Mouse (Mus musculus) macrophage (primary cell): ENCODE results near the gene Btbd2. TPM values are rescaled to one million over a fixed set of nuclear protein-coding genes. Genes with fewer than 3 reads are reported as not detected.
A peak's percentile ranks its signal among the peaks of the same experiment; 100 is the strongest.

Experiments used
- H3K27ac ChIP-seq: fragments of 350-480 bp; formaldehyde crosslinking; 2 replicates; pipeline ENCODE4 v1.9.0; 2021
- H3K36me3 ChIP-seq: fragments of 350-480 bp; formaldehyde crosslinking; 2 replicates; pipeline ENCODE4 v1.9.0; 2021; ENCODE audit errors: inconsistent target
- H3K4me3 ChIP-seq: fragments of 350-480 bp; formaldehyde crosslinking; 2 replicates; pipeline ENCODE4 v1.9.0; 2021; ENCODE audit errors: inconsistent target
- H3K79me2 ChIP-seq: fragments of 350-480 bp; formaldehyde crosslinking; 2 replicates; pipeline ENCODE4 v1.9.0; 2021; ENCODE audit errors: inconsistent target
- WGBS: methylation state at CpG from one replicate; pipeline ENCODE4 v1.1.7; 2026; ENCODE audit warnings: inconsistent platforms; ENCODE audit not compliant: missing documents; 5-methylcytosine and 5-hydroxymethylcytosine counted together
- polyA plus RNA-seq: library from polyadenylated mRNA; stranded (reverse); fragments of 250-400 nt; gene quantifications from 3 replicates; pipeline ENCODE4 v1.2.4, GENCODE M21; 2018; ENCODE audit warnings: inconsistent platforms

Gene Btbd2
- polyA plus RNA-seq, 1 experiment from 2014 or later, result 16.9 TPM

DNA sequence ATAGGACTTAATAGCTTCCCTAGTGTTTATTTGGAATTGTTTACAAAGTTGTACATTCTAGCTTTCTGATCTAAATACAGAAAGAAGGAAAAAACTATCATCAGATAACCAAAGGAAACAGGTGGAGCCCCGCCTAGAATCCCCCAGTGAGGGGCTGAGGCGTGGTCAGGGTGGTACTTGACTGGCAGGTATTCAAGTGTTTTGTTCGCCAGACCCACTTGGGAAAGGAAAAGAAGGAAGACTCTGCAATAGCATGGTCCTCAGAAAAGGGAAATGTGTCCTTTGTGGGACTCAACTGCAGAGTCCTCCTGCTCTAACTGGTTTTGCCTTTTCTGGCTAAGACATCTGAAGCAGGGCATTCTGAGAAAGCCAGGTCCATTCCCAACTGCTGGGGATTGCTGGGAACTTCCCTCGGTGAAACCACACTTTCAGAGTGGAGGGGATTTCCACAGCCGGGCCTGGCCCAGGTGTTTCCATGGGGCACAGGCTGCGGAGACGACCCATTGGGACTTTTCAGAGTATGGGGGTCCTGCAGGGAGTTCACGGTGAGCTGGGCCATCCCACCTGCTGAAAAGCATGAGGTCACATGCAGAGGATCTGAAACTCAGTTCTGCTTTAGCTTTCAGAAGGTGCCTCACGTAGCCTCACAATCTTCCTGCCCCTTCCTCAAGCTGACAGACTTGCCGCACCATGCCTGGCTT, 39.1 kb upstream of the Btbd2 start:
- WGBS, result 6% methylated on average over 10 of the region's 10 CpGs
- Histone ChIP-seq H3K36me3 (peaks cover under 1% of the 10 kb centered on the region; the same call in 1 of the 2 replicates), H3K27ac (peak overlapping the region; percentile 98), H3K79me2 (peaks cover 75% of the 10 kb centered on the region), H3K4me3 (no peak overlapping the region)

DNA sequence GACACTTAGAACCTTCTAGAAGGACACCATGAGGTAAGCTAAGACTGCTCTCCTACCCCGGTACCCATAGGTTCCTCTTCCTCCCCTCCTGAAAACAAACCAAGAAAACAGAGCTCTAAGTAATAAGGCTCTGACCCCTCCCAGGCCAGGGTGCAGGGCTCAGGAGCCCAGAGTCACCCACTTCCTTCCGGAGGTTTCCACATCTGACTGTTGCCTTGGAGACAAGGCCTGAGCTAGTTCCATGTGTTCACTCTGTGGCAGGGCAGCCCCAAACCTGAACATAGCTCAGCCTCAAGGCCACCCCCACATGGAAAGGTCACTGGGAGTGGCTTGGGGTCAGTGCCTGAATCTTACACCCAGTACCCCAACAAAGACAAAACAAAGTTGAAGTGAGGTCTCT, 38.3 kb upstream of the Btbd2 start:
- Histone ChIP-seq H3K79me2 (peaks cover 75% of the 10 kb centered on the region), H3K4me3 (no peak overlapping the region), H3K27ac (peak overlapping the region; percentile 98), H3K36me3 (peaks cover 8% of the 10 kb centered on the region; the same call in 1 of the 2 replicates)
- 0% methylated on average over 2 of the region's 2 CpGs for WGBS

DNA sequence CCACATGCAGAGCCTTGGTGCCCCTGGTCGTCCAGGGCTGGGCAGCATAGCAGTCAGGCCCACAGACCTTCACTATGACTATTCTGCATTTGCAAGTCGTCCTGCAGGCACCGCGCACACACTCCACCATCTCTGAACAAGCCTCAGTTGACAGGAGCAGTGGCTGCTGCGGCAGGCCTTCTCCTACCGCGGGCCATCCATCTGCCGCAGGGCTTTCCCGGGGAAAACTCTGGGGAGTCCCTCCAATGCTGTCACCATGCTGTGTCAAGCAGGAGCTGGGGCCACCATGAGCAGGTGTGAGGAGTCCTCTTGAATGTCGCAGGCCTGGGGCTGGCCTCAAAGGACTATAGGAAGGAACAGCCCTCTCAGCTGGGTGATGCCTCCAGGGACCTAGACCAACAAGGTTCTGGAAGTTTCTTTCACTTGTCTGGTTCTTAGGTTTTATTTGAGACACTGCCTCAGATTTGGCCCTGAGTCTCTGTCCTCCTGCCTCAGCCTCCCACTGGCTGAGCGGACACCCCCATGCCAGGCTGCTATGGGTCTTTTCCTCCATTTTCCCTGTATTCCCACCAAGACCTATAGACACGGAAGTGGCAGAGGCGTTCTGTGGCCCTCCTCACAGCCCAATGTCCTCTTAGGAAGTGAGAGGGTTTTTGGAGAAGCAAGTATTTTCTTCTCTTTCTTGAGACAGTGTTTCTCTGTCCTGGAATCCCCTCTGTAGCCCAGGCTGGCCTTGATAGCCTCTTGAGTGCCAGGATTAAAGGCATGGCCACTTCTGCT, 37.5 kb upstream of the Btbd2 start:
- Histone ChIP-seq H3K79me2 (peaks cover 75% of the 10 kb centered on the region), H3K36me3 (peaks cover 16% of the 10 kb centered on the region), H3K4me3 (no peak overlapping the region), H3K27ac (peak overlapping the region; percentile 98)
- 79% methylated on average over 12 of the region's 13 CpGs for WGBS

DNA sequence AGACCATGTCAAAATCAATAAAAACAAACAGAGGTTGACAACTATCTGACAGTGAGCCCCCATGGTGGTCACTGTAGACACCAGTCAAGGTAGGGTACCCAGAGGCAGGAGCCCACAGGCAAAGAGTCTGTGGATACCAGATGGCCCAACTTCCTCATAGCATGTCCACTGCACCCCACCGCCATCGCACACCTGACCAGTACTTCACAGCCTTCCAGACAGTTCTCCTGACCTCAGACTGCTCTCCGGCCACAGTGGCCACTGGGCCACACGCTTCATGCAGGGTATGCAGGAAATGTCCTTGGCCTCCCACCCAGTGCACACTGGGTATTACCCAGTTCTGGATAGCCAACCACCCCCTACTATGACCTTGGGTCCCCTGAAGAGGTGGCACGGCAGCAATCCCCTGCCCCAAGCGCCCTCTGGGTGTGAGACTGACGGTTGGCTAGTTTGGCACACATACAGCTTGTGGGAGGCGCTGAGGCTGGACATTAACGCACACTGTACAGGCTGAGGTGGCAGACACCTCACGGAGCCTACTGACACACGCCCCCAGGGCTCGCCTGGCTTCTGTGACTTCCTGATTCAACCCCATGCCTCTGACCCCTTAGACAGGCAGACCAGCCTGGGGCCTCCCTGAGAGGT, 36.7 kb upstream of the Btbd2 start:
- H3K79me2 ChIP-seq, result peaks cover 71% of the 10 kb centered on the region
- H3K36me3 ChIP-seq, result peaks cover 24% of the 10 kb centered on the region
- 52% methylated on average over 12 of the region's 12 CpGs for WGBS
- no peak overlapping the region for H3K4me3 ChIP-seq
- peak overlapping the region; percentile 98 for H3K27ac ChIP-seq

DNA sequence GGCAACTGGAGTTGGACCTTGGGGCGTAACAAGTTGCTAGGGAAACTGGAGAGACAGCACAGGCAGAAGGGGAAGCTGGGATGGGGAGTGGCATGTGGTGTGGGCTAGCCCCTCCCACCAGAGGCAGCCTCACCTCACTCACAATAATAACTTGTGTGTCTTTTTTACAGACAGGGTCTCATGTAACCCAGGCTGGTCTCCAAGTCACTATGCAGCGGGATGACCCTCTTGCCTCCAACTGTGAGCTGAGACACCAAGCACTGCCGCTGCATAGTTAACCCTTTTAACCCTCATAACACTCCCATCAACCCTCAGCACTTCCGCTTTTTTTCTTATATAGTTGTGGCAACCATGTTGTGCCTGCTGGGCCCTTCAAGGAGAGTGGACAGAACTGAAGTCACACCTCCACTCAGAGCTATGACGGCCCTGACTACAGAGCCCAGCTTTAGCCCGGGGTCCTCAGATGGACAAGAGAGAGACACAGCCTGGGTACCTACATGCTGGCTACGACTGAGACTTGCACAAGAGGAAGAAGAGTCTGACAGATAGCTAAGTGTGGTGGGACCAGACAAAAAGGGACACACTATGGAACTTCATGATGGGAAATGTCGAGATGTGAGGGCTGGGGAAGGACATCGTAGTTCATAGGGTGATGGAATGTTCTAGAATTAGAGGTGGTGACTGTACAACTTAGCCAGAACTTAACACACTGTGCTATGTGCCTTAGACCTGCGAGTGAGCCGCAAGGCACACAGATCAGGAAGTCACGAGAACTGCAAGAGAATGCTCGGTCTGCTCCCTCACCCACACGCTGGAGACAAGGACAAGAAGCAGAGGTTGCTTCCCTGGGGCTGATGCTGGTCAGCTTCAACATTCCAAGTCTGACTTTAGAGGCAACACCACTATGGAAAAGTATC, 35.6 kb upstream of the Btbd2 start:
- Histone ChIP-seq H3K4me3 (0 out of 2 replicates have a peak overlapping the region, but pooled peaks have one; percentile 1), H3K27ac (peak overlapping the region; percentile 98), H3K79me2 (peaks cover 61% of the 10 kb centered on the region), H3K36me3 (peaks cover 27% of the 10 kb centered on the region)
- WGBS, result 5% methylated on average over 14 of the region's 14 CpGs

- 41% methylated on average over 4 of the region's 5 CpGs for WGBS
- H3K36me3 ChIP-seq, result peaks cover 54% of the 10 kb centered on the region
- no peak overlapping the region for H3K27ac ChIP-seq
- no peak overlapping the region for H3K4me3 ChIP-seq
- H3K79me2 ChIP-seq, result peaks cover 41% of the 10 kb centered on the region
Observed at GRCm38 (mm10) chr10:80687850-80688249, 31.0 kb upstream of the Btbd2 start.

DNA sequence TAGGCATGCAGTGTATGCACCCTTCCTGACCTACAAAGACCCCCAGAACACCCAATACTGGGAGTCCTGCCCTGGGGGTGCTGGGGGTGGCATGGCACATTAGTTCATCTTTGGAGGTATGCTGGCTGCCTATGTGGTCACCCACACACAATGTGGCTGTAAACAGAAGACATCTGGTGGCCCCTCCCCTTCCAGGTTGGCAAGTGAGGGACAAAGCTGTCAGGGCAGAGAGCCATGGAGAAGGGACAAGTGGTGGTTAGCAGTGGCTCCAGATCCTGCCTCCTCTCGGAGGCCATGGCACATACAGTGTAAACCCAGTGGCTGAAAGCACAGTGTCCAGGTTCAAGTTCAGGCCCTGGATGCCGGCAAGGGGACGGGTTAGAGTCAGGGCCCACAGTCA, 29.7 kb upstream of the Btbd2 start:
- 88% methylated on average over 3 of the region's 3 CpGs for WGBS
- H3K36me3 ChIP-seq, result peaks cover 54% of the 10 kb centered on the region
- no peak overlapping the region for H3K4me3 ChIP-seq
- H3K27ac ChIP-seq, result no peak overlapping the region
- H3K79me2 ChIP-seq, result peaks cover 37% of the 10 kb centered on the region

DNA sequence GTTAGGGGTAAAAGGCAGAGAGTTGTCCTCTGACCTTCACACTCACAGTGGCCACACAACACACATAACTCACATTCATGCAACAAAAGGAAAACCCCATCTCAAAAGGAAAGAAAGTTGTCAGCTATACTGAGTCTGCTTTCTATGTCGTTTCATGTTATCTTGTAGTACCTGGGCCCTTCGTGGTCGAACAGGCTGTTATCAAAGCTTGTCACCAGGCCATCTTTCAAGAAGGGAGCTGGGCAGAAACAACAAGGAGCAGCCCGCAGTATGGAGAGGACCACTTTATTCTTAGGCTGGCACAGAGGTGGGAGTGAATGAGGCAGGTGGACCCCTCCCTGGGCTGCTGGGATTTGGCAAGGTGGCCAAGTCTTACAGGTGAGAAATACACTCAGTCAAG, 28.1 kb upstream of the Btbd2 start:
- no peak overlapping the region for H3K27ac ChIP-seq
- 90% methylated on average over 4 of the region's 4 CpGs for WGBS
- peaks cover 44% of the 10 kb centered on the region for H3K36me3 ChIP-seq
- H3K79me2 ChIP-seq, result peaks cover 20% of the 10 kb centered on the region; the same call in 1 of the 2 replicates
- H3K4me3 ChIP-seq, result no peak overlapping the region

- H3K36me3 ChIP-seq, result peaks cover 36% of the 10 kb centered on the region
- 60% methylated on average over 6 of the region's 6 CpGs for WGBS
- no peak overlapping the region for H3K27ac ChIP-seq
- peaks cover 13% of the 10 kb centered on the region; the same call in 1 of the 2 replicates for H3K79me2 ChIP-seq
- no peak overlapping the region for H3K4me3 ChIP-seq
Observed at GRCm38 (mm10) chr10:80684214-80684613, 27.3 kb upstream of the Btbd2 start.

- Histone ChIP-seq H3K36me3 (peaks cover 30% of the 10 kb centered on the region), H3K27ac (no peak overlapping the region), H3K4me3 (no peak overlapping the region), H3K79me2 (peaks cover 10% of the 10 kb centered on the region; the same call in 1 of the 2 replicates)
- WGBS, result 71% methylated on average over 1 of the region's 1 CpGs
Observed at GRCm38 (mm10) chr10:80683647-80684046, 26.8 kb upstream of the Btbd2 start.

DNA sequence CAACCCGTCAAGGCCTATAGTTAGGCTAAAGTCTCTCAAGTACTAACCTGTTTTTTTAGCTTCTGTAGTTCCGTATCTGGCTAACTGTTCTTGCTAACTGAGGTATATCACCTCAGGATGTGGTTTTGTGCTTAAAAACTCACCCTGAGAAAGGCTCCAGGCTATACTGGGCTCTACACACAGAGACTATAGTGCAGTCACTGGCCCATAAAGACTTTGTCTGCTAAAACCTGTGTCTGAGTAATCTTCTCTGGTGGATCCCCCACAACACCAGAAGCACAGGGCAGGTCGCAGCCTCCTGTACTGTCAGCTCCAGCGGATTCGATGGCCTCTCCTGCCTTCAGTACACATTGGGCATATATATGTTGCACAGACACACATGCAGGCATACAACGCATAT, 25.1 kb upstream of the Btbd2 start:
- no peak overlapping the region for H3K27ac ChIP-seq
- H3K79me2 ChIP-seq, result peaks cover 5% of the 10 kb centered on the region; the same call in 1 of the 2 replicates
- 81% methylated on average over 6 of the region's 6 CpGs for WGBS
- H3K4me3 ChIP-seq, result no peak overlapping the region
- peaks cover 23% of the 10 kb centered on the region for H3K36me3 ChIP-seq

DNA sequence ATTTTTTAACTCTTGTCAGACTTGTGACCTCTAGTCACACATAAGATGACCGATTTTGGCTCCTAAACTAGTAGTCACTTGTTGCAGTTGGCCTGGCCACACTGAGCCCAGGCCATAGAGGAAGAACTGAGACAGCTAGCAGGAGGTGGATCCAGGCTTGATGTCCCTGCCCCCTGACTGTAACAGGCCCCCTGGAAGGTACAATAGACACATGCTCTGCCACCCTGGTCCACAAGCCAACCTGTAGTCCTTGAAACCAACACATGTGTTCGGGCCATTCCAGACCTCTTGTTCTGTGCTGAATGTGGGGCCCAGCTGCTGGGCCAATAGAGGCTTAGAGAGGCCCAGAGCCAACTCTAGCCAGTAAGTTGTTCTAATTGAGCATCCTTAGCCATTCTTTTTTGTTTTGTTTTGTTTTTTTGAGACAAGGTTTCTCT, 23.4 kb upstream of the Btbd2 start:
- Histone ChIP-seq H3K36me3 (peaks cover 5% of the 10 kb centered on the region), H3K27ac (peak overlapping the region; percentile 100), H3K79me2 (peaks cover 5% of the 10 kb centered on the region), H3K4me3 (no peak overlapping the region)
- WGBS, result 68% methylated on average over 2 of the region's 2 CpGs

GRCm38 (mm10) chr10:80679556-80680259, 22.8 kb upstream of the Btbd2 start:
- 39% methylated on average over 9 of the region's 9 CpGs for WGBS
- peaks cover 11% of the 10 kb centered on the region for H3K79me2 ChIP-seq

More at GRCm38 (mm10) chr10:80679556-80680259, 22.8 kb upstream of the Btbd2 start:
- Histone ChIP-seq H3K27ac (peak overlapping the region; percentile 100), H3K4me3 (no peak overlapping the region), H3K36me3 (no peaks in the 10 kb centered on the region; the same call in 1 of the 2 replicates)
